Mouse (Mus musculus) urinary bladder, postnatal 36 days (tissue): Measurements from ENCODE around the gene Olfr1053.
"Not testable (repeated sequence)": the region's sequence is repeated elsewhere in the genome, so short reads cannot be mapped to it uniquely, and the experiment has no call there.

Experiments
- DNase-seq, 2 experiments: peaks; one replicate each; pipeline ENCODE4 v3.0.0; 2022; ENCODE audit warnings: low spot score in 2 of 2, mixed read lengths in 1 of 2

Gene Olfr1053

GRCm38 (mm10) chr2:86315184-86315583 lies at the start of gene Olfr1053:
TSS of gene Olfr1053 (minus strand) at chr2:86315284.
- no peak for DNase-seq

- no peak for DNase-seq
Measured at GRCm38 (mm10) chr2:86362369-86362768, 47.3 kb upstream of the Olfr1053 start, which contains the start of gene Olfr1056. TSS of gene Olfr1056 (minus strand) at chr2:86362469.

- not testable (repeated sequence) for DNase-seq
Measured at GRCm38 (mm10) chr2:86351751-86352150, 36.7 kb upstream of the Olfr1053 start.

- no peak for DNase-seq
Measured at GRCm38 (mm10) chr2:86350184-86350583, 35.1 kb upstream of the Olfr1053 start, which contains the start of gene Olfr1055. TSS of gene Olfr1055 (minus strand) at chr2:86350284.

- DNase-seq, result no peak
Measured at GRCm38 (mm10) chr2:86335333-86335732, 20.2 kb upstream of the Olfr1053 start, which contains the start of gene Olfr1054. TSS of gene Olfr1054 (minus strand) at chr2:86335433.

- DNase-seq, result no peak
Measured at GRCm38 (mm10) chr2:86292155-86292554, 22.9 kb downstream of the Olfr1053 start, which contains the start of gene Olfr1052. TSS of gene Olfr1052 (plus strand) at chr2:86292455.

GRCm38 (mm10) chr2:86278988-86279387 lies 36.1 kb downstream of the Olfr1053 start, which contains the start of gene Olfr1051:
TSS of gene Olfr1051 (minus strand) at chr2:86279088.
- DNase-seq, result not testable (repeated sequence)
